Mouse (Mus musculus) mature B cell (primary cell): Measurements from ENCODE around the gene Scpep1.

Experiments
- in situ Hi-C: fragments of 300-500 bp; cut with MboI; formaldehyde crosslinking; loops from 2 replicates; pipeline ENCODE4 v1.14.3; 2019

Gene Scpep1

GRCm38 (mm10) chr11:88973776-88974701 is 18.8 kb upstream of the Scpep1 start:
- in situ Hi-C loops: no loop called here

DNA sequence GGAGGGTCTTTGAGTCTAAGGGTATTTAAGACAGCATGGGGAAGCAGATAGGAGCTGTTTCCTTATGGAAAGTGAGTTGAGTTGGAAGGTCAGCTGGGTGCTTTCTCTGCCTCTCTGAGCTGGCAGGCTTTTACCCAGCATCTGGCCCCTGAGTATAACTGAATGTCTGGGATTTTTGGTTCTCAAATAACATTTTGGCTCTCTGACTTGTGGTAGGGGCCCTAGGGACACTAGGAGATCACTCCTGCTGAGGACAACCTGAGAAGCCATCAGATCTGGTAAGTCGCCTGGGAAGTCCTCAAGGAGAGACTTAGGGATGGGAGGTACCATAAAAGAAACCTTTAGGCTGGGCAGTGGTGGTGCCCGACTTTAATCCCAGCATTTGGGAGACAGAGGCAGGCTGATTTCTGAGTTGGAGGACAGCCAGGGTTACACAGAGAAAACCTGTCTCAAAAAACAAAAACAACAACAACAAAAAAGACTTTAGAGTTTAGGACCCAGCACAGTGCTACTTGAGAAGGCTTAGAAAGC is 15.0 kb upstream of the Scpep1 start, which contains the start of gene Coil:
Gene Coil, plus strand, starts transcription at position 51 of the 531 bp plus-strand sequence.
- in situ Hi-C loops: no loop called here

GRCm38 (mm10) chr11:88966881-88967361 is 11.7 kb upstream of the Scpep1 start, which contains the start of gene Elobl:
Elobl (minus strand) TSS chr11:88966931.
- in situ Hi-C loops: no loop called here

DNA sequence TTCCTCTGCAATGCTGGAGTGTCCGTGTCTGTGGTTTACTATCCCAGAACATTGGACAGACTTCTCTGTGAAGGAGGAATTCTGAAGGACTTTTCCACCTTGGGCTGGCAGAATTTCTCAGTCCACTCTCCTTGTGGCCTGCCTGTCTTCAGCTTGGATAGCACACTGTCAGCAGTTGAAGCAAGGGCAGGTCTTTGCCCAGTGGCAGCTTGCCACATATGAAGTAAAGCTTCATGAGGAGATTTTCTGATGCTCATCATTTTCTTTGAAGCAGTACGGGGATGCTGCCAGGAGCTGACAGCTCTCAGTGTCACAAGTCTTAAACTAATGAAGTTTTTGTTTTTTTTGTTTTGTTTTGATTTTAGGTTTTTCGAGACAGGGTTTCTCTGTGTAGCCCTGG is 3.6 kb upstream of the Scpep1 start:
- in situ Hi-C loops: no loop called here

- in situ Hi-C loops: no loop called here
Measured at GRCm38 (mm10) chr11:88954803-88955202, 462 bp downstream of the Scpep1 start.

DNA sequence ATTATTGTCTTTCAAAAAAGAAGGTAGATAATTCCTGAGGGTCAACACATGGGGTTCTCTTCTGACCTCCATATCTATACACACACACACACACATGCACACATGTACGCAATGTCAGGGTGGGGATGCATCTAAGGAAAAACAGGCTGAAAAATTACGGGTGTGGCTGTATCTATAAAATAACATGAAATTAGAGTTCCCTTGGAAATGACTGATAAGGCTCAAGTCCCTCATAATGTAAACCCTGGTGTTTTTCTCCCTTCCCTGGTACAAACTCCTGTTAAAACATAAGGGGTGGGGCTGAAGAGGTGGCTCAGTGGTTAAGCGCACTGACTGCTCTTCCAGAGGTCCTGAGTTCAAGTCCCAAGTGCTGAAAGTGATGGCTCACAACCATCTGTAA is 1.7 kb downstream of the Scpep1 start:
- in situ Hi-C loops: no loop called here

- in situ Hi-C loops: no loop called here
Measured at GRCm38 (mm10) chr11:88952117-88952516, 3.1 kb downstream of the Scpep1 start.

GRCm38 (mm10) chr11:88951576-88951975 is 3.7 kb downstream of the Scpep1 start:
- in situ Hi-C loops: no loop called here

DNA sequence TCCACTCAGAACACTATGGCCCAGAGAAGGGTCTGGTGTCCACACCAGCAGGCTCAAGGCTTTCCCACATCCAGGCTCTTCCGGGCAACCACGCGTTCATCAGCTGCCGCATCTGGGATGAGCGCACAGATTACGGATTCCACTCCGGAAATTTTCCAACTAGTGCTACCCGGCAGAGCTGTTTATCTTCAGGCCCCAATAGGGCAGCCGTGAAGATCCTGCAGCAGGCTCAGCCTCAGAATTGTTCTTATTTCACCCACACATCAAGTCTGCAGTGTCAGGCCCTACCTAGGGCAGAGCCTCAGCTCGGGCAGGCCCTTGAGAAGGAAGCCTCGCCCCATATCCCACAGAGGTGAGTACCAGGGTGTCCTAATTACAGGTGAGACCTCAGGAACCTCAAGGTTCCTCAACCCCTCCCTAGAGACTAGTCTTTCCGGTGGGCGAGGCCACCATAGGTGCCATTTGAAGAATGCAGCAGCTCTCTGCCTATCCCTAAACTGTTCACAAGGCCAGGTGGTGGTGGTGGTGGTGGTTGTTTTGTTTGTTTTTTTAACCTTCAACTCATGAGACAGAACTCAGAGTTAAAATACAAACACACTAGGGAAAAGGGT is 4.5 kb downstream of the Scpep1 start:
- in situ Hi-C loops: no loop called here

DNA sequence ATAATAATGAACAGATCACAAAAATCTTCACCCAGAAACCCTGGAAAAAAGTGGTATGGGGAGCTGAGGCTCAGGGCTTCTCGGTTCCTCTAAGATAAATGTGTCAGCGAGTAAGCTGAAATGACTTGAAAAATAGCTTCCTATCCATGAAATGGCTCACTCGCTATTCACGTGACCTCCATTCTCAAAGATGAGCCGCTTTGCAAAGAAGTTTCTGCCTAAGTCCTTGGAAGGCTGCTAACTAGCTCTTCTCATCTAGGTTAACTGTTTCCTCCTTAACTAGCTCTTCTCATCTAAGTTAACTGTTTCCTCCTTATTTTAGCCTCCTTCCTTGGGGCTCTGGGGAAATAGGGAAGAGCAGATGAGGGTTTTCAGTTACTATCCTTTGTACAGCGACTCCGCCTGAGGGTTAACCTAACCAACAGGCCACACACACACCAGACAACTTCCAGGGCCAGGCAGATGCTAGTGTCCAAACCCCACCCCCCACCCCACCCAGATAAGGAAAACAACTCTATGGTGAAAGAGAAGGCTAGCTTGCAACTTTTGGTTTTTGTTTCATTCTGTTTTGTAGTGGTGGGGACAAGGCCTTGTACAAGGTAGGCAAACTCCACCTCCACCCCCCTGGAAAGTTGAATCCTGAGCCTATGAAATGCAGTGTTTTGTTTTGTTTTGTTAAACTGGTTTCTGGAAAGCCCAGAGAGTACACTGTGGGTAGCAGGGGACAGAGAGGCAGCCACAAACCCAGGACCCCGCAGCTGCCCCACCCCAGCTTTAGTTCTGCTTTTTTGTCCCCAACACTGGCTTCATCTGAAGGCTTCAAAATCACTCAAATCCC is 5.2 kb downstream of the Scpep1 start:
- in situ Hi-C loops: no loop called here

- in situ Hi-C loops: no loop called here
Measured at GRCm38 (mm10) chr11:88948896-88949295, 6.4 kb downstream of the Scpep1 start.

- in situ Hi-C loops: no loop called here
Measured at GRCm38 (mm10) chr11:88945971-88946585, 9.2 kb downstream of the Scpep1 start.

- in situ Hi-C loops: no loop called here
Measured at GRCm38 (mm10) chr11:88941489-88941888, 13.8 kb downstream of the Scpep1 start.

DNA sequence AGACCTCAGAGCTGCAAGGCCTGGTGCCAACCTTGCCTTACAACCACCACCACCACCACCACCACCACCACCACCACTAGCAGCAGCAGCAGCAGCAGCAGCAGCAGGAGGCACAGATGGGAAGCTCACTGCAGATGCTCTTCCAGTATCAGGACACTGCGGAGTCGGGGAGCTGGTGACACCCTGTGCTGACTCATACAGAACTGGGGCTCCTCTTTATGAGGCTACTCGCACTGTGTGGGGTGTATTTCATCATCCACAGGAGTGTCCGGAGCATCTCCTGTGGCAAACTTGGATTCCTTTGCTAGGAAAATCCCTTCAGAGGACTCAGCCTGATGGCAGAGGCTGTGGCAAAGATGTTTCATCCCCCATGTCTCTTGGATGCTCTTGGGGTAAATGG is 15.6 kb downstream of the Scpep1 start:
- in situ Hi-C loops: no loop called here

GRCm38 (mm10) chr11:88938770-88939169 is 16.5 kb downstream of the Scpep1 start:
- in situ Hi-C loops: no loop called here

- in situ Hi-C loops: no loop called here
Measured at GRCm38 (mm10) chr11:88937886-88938285, 17.4 kb downstream of the Scpep1 start.

DNA sequence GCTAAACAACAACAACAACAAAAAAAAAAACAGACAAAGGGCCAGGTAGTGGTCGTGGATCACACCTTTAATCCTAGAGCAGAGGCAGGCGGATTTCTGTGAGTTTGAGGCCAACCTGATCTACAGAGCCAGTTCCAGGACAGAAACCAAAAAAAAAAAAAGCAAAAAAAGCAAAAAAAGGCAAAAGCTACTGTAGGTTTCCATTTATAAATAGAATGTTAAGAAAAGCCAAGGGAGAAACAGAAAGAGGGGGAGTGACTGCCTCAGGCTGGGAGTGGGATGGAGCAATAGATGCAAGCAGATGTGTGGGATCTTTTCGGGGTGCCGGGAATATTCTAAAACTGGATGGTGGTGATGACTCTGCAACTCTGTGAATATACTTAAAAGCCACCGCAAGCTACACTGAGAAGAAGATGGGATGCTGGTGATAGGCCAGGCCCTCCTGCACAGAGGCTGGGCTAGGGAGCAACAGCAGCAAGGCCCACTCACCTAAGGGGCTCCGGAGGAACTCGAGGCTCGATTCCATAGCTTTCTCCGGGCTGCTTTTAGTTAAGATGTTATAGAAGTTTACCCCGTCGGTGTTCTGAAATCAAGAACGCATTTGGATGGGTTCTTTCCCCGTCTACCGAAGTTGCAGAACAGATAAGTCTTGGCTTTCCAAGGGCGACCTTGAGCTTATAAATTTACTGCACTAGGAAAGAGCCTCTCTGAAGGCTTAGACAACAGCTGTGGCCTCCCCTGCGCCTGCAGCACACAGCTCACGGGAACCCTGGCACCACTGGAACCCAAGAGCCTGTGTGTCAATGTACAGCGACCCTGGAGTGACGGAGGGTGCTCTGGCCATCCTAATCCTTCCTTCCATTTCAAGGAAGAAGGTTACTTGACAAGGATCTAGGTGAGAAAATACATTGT is 20.9 kb downstream of the Scpep1 start:
- in situ Hi-C loops: no loop called here

GRCm38 (mm10) chr11:88933030-88933429 is 22.2 kb downstream of the Scpep1 start:
- in situ Hi-C loops: no loop called here

DNA sequence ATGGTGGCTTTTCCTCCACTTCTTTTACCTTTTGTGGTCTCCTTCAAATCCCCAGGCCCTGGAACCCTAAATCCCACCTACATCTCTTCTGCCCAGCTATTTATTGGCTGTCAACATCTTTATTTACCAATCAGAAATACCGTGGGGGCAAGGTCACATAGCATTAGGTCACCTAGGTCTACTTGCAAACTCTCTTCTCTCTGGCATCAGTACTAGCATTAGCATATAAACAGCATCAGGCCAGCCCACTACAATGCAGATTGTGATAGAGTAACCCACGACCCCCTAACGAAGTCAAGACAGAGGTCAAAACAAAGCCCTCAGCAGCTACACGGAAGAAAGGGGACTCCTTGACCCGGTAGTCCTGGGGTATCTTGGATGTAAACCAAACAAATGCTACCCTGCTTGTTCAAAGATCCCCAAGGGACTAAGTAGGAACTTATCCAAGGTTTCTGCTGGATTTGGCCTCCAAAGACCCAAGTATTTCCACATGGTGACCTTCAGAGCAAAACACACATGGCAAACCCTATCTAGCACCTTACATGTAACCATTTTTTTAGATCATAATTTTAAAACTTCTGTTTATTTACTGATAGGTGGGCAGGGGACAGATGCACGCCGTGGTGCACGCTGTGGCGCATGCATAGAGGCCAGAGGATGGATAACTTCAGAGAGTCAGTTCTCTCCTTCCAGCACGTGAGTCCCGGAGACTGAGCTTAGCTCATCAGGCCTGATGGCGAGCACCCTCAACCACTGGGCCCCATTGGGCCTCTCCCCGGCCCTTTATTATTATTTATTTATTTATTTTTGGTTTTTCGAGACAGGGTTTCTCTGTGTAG is 23.4 kb downstream of the Scpep1 start:
- in situ Hi-C loops: no loop called here
